ENCODE assay signal across 23 mouse cellular contexts in genomic region chr6:146527537-146527936, GRCm38 (mm10).
"Had no signal": no experiment of that assay in that cellular context is flagged by ENCODE, and none has a peak within 500 bp of the region (broad histone marks: within the 10 kb centered on the region; RNA-seq: fewer than 3 reads in every experiment).

No protein-coding gene starts in this region.

- H3K4me2 ChIP-seq: kidney, embryonic 15.5 days; limb, embryonic 12.5 days; limb, embryonic 15.5 days; liver, embryonic 11.5 days; lung, embryonic 15.5 days; midbrain, embryonic 13.5 days; neural tube, embryonic 12.5 days; neural tube, embryonic 15.5 days had no signal

- DNase-seq: kidney, adult 2 months; kidney, postnatal 25 days; layer of hippocampus, adult 9-11 months; left cerebral cortex, postnatal 4 days; liver, postnatal 0 days; lung, postnatal 10 days; lung, postnatal 36 days; right cerebral cortex, adult 18-20 months; right cerebral cortex, postnatal 14 days; thymus, adult 2 months; thymus, postnatal 14 days had no signal

- ATAC-seq: intestine, embryonic 16.5 days; liver, postnatal 0 days; midbrain, embryonic 13.5 days had no signal

- H3K4me3 ChIP-seq: kidney, embryonic 15.5 days; layer of hippocampus, adult 2 months; left cerebral cortex, adult 2 months; limb, embryonic 12.5 days; limb, embryonic 15.5 days; lung, embryonic 15.5 days; midbrain, embryonic 10.5 days; midbrain, embryonic 13.5 days; neural tube, embryonic 12.5 days; neural tube, embryonic 15.5 days had no signal

- H3K36me3 ChIP-seq: kidney, embryonic 15.5 days; limb, embryonic 12.5 days; limb, embryonic 15.5 days; lung, embryonic 15.5 days; midbrain, embryonic 10.5 days; midbrain, embryonic 13.5 days; neural tube, embryonic 12.5 days; neural tube, embryonic 15.5 days had no signal

- H3K27me3 ChIP-seq: limb, embryonic 12.5 days; limb, embryonic 15.5 days; lung, embryonic 15.5 days; midbrain, embryonic 13.5 days; neural tube, embryonic 12.5 days; neural tube, embryonic 15.5 days had no signal
